Mouse (Mus musculus) fibroblast of lung, adult 2 months (primary cell): Measurements from ENCODE around the gene Dnah7c.
"Not testable (repeated sequence)": the region's sequence is repeated elsewhere in the genome, so short reads cannot be mapped to it uniquely, and the experiment has no call there.

Experiments
- DNase-seq: peaks from one replicate; pipeline ENCODE4 v3.0.0-alpha.2; 2011; ENCODE audit warnings: low read depth

Gene Dnah7c

GRCm38 (mm10) chr1:46729731-46730130 is 304.3 kb downstream of the Dnah7c start:
- not testable (repeated sequence) for DNase-seq

- DNase-seq, result not testable (repeated sequence)
Observed at GRCm38 (mm10) chr1:46733405-46734106, 308.2 kb downstream of the Dnah7c start.

GRCm38 (mm10) chr1:46734455-46734854 is 309.1 kb downstream of the Dnah7c start:
- DNase-seq, result not testable (repeated sequence)

GRCm38 (mm10) chr1:46764600-46764999 is 339.2 kb downstream of the Dnah7c start:
- not testable (repeated sequence) for DNase-seq

- DNase-seq, result not testable (repeated sequence)
Observed at GRCm38 (mm10) chr1:46769318-46769717, 343.9 kb downstream of the Dnah7c start.

GRCm38 (mm10) chr1:46770077-46770695 is 344.8 kb downstream of the Dnah7c start:
- not testable (repeated sequence) for DNase-seq

- DNase-seq, result peak; percentile 40
Observed at GRCm38 (mm10) chr1:46782227-46782626, 356.8 kb downstream of the Dnah7c start.

GRCm38 (mm10) chr1:46805074-46805473 is 379.7 kb downstream of the Dnah7c start:
- DNase-seq, result no peak

GRCm38 (mm10) chr1:46808630-46809029 is 383.2 kb downstream of the Dnah7c start:
- DNase-seq, result peak; percentile 15

GRCm38 (mm10) chr1:46817934-46818333 is 392.5 kb downstream of the Dnah7c start:
- DNase-seq, result no peak

- DNase-seq, result no peak
Observed at GRCm38 (mm10) chr1:46822256-46822972, 397.0 kb downstream of the Dnah7c start.

GRCm38 (mm10) chr1:46830066-46830843 is 404.9 kb downstream of the Dnah7c start:
- DNase-seq, result no peak

GRCm38 (mm10) chr1:46831927-46832326 is 406.5 kb downstream of the Dnah7c start:
- no peak for DNase-seq

GRCm38 (mm10) chr1:46843406-46843805 is 418.0 kb downstream of the Dnah7c start:
- no peak for DNase-seq

GRCm38 (mm10) chr1:46844281-46844680 is 418.9 kb downstream of the Dnah7c start:
- no peak for DNase-seq

- DNase-seq, result no peak
Observed at GRCm38 (mm10) chr1:46845221-46845620, 419.8 kb downstream of the Dnah7c start.

GRCm38 (mm10) chr1:46849758-46850157 is 424.4 kb downstream of the Dnah7c start:
- DNase-seq, result no peak

GRCm38 (mm10) chr1:46851586-46851985 is 426.2 kb downstream of the Dnah7c start:
- no peak for DNase-seq

GRCm38 (mm10) chr1:46852216-46852599 is 426.8 kb downstream of the Dnah7c start:
- DNase-seq, result no peak

- DNase-seq, result no peak
Observed at GRCm38 (mm10) chr1:46852600-46853272, 427.3 kb downstream of the Dnah7c start.

GRCm38 (mm10) chr1:46853317-46854035 is 428.1 kb downstream of the Dnah7c start:
- DNase-seq, result peak; percentile 91
